Mouse (Mus musculus) cerebellum, adult 11-12 months (tissue): Measurements from ENCODE around the gene Mchr1.

Experiments
- DNase-seq: peaks from one replicate; pipeline ENCODE4 v3.0.0; 2022

The Mchr1 gene

DNA sequence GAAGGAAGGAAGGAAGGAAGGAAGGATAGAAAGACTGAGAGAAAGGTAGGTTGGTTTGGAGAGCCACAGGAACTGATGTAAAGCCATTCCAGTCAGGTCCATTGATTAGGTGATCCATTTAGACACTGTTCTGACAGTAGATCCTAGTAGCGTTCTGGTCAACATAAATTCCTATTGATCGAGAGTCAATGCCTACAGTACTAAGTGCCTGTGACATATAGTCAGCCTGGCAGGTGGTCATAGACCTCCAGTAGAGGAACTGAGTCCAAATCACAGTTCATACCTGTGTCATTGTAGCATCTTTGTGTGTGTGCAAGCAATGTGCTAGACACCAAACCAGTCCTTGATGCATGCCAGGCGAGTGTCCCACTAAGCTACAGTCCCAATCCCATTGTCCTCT, 7.0 kb upstream of the Mchr1 start:
- DNase-seq: no peak

GRCm38 (mm10) chr15:81229791-81230190, 5.5 kb upstream of the Mchr1 start:
- DNase-seq: no peak

DNA sequence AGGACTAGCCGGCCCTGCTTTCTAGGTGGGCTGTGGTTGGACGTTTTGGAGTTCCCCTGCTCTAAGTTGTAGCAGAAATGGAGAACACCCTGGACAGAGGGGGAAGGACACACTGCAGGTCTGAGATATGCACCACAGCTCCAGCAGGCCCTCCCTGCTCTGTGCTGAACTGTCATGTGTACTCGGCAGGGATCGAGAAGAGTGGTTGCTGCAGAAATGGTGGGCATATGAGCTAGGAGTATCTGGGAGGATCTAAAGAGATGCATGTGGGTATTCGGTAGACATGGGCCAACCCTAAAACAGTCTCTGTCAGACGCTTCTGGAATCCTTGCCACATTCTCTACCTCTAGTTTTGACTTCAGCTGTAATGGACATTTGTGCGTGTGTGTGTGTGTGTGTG, 4.0 kb upstream of the Mchr1 start:
- no peak for DNase-seq

DNA sequence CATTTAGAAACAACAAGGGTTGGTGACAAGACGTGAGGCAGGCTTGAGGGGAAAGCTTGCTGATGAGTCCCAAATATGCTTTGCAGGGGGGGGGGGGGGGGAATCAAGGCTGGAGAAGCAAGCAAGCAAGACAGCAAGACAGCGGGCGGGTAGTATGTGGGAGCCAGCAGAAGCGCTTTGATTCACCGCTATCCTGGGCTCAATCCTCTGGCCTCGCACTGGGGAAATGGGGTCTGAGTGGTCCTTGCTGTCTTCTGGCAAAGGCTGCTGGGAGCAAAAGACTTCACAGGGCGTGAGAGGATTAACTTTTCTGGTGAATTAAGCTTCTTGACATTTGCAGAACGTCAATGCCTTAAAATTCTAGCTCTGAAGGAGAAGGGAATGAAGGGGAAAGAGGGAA, 763 bp downstream of the Mchr1 start:
- DNase-seq: no peak

- DNase-seq: no peak
Observed at GRCm38 (mm10) chr15:81237471-81237870, 2.2 kb downstream of the Mchr1 start.

- no peak for DNase-seq
Observed at GRCm38 (mm10) chr15:81239261-81239660, 4.0 kb downstream of the Mchr1 start.

DNA sequence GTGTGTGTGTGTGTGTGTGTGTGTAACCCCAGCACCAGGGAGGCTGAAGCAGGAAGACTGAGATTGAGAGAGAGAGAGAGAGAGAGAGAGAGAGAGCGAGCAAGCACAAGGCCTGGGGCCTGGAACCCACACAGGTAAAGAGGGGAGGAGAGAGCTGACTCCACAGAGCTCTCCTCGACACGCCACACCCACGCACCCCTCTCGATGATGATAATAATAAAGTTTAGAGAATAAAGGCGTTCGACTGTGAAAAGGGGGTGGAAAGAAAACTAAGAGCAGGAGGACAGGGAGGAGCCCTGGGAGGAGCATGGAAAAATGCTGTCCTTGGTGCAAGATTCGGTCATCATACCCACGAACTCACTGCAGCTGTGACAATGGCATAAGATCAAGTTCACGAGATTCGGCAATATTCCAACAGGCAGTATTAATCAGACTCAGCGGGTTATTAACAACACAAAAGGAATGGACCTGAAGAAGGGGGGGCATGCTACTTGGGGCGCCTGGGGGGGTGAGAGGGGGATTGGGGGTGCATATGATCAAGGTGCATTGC, 4.6 kb downstream of the Mchr1 start:
- no peak for DNase-seq

- no peak for DNase-seq
Observed at GRCm38 (mm10) chr15:81246890-81247289, 11.6 kb downstream of the Mchr1 start.

DNA sequence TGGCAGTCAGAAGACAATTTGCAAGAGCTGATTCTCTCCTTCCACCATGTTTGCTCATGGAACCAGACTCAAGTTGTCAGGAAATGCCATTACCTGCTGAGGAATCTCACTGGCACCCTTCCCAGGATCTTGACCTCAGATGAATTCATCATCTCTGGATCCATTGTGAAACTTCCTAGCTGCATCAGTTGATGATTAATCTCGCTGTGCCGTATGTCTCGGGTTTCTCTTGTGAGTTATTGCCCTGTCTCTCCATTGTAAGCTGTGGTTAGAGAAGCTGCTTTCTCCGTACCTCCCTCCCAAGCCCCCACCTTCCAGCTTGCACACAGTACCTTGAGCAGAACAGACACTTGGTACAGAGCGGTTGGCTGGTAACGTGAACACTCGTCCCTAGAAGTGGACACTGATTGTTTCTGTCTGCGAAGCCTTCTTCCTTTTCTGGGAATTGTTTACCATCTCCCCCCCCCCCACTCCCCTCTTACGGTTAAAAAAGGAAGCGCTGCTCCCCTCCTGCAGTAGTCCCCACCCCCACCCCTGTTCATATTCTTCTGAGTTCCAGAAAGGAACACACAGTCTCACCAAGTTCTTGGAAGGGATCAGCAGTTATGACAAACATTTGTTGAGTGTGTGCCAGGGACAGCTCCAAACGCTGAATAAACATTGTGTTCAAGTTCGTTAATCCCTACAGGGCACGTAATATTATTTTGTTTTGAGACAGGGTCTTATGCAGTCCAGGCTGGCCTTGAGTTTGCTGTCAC, 12.5 kb downstream of the Mchr1 start:
- no peak for DNase-seq

DNA sequence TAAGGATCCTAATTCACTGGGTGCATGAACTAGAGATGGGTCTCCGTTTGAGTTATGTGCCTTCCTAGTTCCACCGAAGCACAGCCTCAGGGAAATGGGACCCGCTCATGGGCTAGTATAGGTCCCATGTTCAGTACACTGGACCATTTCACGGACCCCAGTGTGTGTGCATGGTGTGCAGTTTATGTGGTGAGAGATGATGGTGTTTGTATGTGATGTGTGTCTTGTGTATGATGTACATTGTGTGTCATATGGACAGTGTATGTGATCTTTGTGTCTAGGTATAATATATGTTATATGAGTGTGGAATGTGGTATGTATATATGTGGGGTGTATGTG, 13.0 kb downstream of the Mchr1 start:
- DNase-seq: no peak

GRCm38 (mm10) chr15:81248951-81249579, 13.8 kb downstream of the Mchr1 start:
- no peak for DNase-seq

GRCm38 (mm10) chr15:81252626-81253174, 17.4 kb downstream of the Mchr1 start:
- DNase-seq: no peak

DNA sequence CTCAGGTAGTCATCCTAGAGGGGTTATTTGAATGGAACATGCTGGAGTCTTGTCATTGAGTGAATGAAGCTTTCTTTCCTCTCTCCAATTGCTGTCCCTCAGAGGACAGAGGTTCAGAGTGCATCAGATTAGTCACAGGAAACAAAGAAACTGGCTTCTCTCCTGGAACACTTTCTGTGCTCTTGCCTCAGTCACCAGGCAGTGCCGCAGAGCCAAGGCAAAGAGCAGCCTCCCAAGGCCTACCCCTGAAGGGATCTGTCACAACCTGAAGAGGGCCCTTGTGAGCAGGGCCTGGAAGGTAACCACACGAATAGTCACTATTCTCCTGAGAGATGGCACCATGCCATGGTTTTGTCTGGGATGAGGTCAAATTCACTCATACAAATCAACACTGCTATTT, 18.3 kb downstream of the Mchr1 start:
- no peak for DNase-seq

- DNase-seq: no peak
Observed at GRCm38 (mm10) chr15:81254113-81254640, 18.9 kb downstream of the Mchr1 start.

DNA sequence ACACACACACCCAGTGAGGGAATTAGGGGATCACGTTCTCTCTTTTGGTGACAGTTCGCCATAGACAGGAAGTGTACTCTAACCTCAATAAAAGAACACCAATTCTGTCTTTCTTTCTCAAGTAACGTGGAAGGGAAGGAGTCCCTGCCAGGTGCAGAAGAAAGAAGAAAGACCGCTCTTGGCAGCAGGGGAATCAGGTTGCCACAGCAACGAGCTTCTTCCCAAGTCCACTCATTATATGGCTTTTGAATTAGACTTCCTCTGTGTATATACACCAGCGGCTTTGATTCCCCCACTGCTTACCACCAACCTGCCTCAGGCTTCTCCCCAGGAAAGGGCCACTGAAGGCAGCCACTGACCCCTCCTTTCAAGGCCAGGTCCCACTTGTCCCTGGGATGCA, 19.8 kb downstream of the Mchr1 start:
- DNase-seq: no peak

DNA sequence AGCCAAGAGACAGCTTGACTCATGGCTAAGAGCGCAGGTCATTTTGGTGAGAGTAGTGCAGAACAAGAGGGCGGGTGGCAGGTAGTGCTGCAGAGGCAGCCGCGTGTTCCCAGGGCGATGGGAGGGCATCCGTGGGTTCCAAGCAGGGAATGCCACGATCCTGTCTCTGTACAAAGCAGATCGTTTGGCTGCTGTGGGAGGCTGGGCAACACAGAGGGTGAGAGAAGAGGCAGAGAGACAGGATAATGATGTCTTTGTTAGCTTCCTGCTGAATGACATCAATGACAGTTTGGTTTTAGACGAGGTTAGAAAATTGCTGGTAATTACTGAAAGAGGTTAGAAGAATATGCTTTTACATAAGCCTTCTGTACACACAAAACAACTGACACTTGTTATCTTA, 23.0 kb downstream of the Mchr1 start:
- DNase-seq: no peak

GRCm38 (mm10) chr15:81259304-81259703, 24.0 kb downstream of the Mchr1 start:
- DNase-seq: no peak

DNA sequence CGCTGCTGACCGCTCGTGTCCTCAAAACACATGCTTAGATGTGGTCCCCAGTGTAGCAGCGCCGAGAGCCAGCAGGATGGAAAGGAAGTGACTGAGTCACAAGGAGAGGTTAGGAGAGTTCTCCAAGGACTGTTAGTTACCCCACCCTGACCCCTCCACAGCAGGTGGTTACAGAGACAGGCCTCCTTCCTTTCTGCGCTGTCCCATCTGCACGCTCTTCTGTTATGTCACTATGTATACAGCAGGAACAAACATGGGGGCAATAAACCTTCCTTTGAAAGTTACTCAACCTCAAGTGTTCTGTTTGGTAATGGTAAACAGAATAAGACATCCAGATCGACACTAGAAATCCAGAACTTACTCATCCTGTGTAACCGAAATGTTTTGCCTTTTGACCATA, 24.9 kb downstream of the Mchr1 start:
- no peak for DNase-seq

- DNase-seq: no peak
Observed at GRCm38 (mm10) chr15:81264392-81265095, 29.2 kb downstream of the Mchr1 start.

DNA sequence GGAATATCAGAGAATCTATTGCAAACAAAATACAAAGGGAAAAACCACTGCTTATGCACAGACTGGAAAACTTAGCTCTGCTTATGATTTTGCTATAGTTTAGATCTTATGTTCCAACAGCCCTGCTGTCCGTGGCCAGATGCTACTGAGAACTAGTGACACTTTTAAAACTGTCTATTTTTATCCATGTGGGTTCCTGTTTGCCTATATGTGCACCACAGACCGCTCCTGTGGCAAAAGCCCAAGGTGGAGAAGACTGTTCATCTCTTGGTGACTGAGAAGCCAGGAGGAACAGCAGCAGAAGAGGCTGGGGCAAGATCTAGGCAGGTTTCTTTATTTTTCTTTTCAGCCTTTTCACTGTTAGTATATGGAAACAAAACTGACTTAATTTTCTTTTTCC, 32.1 kb downstream of the Mchr1 start:
- DNase-seq: no peak

DNA sequence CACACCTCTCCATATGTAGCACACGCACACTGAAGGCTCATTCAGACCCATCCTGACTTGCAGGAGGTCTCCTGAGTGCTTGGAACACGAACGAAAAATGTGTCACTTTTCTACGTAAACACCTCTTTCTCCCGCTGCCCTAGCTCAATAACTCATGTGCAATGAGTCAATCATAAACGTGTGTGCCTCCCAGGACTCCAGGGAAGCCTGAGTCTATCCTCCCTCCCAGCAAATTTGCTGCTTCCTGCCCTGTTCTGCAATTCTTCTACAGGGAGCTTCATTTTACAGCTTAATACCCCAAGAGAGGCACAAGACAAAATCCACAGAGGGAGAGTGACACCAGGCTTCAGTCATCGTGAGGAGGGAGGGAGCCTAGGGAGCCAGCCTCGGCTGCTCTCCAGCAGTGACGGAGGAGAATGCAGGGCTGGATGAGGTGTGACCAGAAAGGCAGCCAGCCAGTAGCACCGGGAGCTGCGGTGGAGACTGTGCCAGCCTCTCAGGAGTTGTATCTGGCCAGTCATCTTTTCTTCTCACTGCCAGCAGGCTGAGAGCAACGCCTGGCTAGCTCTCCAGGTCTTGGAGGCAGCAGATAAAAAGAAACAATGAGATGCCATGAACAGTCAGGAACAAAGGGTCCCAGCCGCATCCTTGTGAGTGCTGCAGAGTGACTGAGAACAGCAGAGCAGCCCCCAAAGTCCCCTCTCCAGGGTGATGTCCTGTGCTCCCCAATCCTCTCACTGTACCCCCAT, 37.2 kb downstream of the Mchr1 start:
- peak; percentile 80 for DNase-seq

DNA sequence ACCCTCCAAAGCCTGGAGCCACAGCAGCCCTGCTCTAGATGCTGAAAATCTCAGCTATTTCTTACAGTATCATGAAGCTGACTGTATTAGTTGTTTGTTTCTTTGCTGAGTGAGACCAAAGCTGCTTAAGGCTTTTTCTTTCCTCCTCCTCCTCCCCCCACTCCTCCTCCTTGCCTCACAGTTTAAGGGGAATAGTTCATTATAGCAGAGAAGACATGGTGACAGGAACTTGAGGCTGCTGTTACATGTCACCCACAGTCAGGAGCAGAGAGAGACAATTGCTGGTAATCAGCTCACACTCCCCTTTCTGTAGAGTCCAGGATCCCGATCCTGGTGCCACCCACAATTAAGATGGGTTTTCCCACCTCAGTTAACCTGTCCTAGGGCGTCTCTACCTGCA, 38.1 kb downstream of the Mchr1 start:
- no peak for DNase-seq

DNA sequence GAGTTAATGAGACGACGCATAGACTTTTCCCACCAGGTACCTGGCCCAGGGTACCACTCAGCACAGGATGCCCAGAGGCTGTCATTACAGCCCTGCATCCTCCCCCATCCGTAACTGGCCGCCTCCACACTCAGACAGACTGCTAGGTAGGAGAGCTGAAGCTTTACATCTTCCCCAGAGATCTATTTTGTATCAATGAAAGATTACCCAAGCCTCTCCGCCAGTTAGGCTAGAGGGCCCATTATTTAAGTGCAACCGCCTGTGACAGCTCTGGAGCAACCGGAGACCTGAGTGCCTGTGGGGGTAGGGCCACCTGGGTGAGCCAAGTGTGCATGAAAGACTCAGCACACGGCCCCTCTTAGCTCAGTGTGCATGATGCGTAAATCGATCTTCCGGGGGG, 42.6 kb downstream of the Mchr1 start:
- DNase-seq: no peak
